Mouse (Mus musculus): ENCODE data around the gene Gmds.

The Gmds gene

DNA sequence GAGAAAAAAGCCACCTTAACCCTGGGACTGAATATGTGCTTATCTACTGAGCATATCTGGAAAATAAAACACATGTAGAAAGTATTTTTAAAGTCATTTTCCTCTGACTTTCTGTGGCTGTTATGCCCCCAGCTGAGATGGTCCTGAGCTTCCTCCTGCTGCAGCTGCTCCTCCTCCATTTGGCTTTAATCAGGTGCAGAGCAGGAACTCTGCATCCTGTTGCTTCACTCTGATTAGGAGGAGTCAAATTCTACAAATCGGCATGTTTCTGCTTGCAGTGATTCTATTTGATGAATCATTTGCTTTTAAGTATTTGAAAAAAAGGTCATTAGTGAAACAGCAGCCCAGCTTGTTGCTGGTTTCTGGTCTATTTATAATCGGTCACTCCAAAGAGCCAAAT is 177.0 kb downstream of the Gmds start:
- DNase-seq (ENCODE audit: low read depth, low spot score): no peak

DNA sequence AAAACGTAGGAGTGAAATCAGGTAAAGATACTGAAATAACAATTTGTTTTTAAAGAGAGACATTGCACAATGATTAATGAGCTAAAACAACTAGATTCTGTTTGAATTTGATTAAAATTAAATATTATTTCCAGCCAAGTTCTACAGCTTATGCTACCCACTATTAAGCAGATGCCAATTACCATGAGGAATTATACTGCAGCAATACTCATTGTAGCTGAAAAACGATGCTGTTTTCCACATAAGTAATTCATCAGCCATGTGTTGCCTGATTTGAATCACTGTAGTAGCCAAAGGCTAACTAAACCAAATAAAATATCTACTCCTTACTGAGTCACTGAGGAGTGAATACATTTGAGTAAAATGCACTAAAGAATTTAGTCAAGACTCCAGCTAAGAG is 180.3 kb downstream of the Gmds start:
- no peak for DNase-seq (ENCODE audit: low read depth, low spot score)

DNA sequence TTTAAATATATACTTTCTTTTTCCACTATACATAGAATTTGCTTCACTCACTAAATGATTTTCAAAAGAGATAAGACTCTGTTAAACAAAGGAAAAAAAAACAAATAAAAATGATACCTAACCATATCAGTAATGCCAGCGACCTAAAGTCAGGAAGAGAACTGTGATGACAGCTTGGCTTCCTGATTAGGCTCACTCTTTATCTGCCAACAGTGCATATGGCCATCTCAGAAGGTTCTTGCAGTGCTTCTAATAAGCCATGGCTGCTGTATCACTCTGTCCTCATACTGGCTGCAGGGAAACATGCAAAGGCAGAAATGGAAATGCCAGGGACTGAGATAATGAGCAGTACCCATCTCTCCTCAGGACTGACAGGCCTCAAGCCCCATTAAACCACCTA is 192.6 kb downstream of the Gmds start:
- no peak for DNase-seq (ENCODE audit: low read depth, low spot score)

DNA sequence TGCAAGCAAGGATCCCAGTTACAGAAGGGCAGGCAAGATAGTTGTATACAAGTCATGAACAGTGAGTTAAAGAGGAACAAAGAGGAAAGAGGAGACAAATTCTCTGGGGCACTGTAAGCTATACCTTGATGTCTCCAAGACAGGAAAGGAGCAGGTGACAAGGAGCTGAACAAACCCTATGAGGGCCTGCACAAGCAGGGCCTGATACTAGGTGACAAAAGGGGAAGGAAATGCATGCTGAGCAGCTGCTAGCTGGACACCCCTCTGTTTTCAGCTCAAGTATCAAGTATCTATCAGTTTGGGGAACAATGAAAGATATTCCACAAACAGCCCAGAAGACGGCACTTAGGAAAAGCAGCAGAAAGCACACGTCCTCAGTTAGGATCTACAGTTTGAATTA is 193.4 kb downstream of the Gmds start:
- no peak for DNase-seq (ENCODE audit: low read depth, low spot score)

DNA sequence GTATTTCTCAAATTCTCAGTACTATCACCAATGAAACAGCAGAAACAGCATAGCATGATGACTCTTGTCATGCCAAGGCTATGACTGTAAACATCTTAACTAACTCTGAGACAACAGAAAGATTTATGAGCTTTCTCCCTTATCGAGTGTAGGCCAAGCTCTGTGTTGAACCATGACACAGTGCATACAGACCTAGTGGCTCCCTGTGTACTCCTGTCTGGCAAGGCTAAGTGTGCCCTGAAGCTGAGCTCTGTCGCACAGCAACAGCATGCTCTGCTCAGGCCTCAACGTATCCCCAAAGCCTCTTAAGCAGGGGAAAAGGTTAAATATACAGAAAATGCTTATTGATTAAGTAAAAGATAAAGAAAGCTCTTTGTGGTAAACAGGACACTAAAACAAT is 194.9 kb downstream of the Gmds start:
- DNase-seq (ENCODE audit: low read depth, low spot score): no peak

DNA sequence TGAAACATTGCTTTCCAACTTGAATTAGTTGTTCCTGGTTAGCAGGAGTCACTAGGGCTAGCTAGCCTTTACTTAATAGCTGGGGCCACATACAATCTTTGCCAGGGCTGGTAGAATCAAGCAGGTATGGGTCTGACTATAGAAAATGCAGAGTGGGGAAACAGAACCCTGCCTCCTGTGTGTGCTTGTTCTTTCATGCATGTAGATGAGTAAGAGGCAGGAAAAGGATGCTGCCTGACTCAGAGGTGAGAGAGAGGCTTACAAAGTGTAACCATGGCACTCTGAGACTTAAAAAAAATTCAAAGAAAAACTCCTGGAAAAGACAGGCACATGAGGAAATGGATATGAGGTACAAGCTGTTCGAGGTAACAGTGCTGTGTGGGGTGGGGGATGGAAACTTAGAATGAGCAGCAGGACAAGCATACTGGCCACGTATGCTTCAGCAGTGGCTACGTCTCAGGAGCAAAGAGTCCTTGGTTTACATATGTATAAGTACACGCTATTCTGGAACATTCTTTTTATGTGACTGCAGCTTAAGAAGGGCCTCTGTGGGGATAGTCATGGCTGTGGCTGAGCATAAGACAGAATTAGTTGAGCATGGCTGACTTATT is 203.8 kb downstream of the Gmds start:
- DNase-seq (ENCODE audit: low read depth, low spot score): no peak

DNA sequence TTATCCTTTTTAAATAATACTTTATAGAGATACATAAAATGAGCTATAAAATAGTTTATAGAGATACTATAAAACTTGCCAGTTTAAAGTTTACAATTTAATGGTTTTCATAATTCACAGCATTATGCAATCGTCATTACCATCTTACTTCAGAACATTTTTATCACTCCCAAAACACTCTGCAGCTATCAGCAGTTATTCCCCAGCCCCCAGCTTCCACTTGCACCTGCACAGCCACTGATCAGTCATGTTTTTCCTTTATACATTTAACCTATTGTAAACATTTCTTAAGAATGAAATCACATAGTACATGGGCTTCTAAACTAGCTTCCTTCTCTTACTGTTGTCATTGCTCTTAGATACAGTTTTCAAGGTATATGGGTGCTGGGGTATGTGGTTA is 208.6 kb downstream of the Gmds start:
- DNase-seq (ENCODE audit: low read depth, low spot score): no peak

DNA sequence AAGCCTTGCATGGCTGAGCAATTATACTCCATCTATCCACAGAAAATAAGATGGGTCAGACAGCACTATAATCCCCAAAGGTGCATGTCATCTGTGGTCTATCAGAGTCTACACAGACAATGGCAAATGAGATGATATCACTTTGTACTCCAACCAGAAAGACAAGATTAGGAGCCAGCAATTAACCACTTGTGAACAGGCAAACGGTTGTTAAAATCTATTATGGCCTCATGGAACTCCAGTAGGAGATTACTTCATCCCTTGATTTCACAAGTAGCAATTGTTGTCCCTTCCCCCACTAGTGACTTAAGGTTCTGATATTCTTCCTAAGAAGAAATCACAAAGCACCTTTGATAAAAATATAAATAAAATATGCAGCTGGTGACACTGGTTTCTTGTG is 220.2 kb downstream of the Gmds start:
- no peak for DNase-seq (ENCODE audit: low read depth, low spot score)

DNA sequence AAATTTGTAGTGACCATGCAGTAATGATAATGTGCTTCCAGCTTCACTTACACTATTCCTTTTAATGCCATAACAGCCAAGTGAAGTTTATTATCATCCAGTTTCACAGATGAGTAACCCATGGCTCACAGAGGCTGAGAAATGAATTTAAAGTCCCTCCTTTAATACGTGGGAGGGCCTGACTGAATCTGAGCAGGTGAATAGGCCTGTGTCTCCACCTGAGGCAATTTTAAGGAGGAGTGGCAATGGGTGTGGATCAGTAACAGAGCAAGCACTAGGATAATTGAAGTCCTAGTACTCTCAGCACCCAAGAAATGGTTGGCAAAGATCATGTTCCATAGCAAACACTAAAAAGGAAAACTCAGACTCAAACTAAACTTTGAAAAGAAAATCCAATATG is 223.1 kb downstream of the Gmds start:
- DNase-seq (ENCODE audit: low read depth, low spot score): no peak

DNA sequence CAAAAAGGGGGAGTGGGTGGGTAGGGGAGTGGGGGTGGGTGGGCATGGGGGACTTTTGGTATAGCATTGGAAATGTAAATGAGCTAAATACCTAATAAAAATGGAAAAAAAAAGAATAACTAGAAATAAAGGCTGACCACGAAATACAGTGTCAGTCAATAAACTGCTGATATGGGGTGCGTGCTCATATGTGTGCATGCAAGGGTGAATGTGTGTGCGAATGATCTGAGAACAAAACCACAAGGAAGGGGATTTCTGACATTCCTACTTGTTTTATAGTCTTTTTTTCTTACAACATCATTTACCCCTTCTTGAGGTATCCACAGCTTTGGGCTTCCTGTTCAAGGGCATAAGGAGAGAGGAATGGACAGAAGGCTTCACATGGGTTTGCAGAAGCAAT is 224.7 kb downstream of the Gmds start:
- no peak for DNase-seq (ENCODE audit: low read depth, low spot score)

DNA sequence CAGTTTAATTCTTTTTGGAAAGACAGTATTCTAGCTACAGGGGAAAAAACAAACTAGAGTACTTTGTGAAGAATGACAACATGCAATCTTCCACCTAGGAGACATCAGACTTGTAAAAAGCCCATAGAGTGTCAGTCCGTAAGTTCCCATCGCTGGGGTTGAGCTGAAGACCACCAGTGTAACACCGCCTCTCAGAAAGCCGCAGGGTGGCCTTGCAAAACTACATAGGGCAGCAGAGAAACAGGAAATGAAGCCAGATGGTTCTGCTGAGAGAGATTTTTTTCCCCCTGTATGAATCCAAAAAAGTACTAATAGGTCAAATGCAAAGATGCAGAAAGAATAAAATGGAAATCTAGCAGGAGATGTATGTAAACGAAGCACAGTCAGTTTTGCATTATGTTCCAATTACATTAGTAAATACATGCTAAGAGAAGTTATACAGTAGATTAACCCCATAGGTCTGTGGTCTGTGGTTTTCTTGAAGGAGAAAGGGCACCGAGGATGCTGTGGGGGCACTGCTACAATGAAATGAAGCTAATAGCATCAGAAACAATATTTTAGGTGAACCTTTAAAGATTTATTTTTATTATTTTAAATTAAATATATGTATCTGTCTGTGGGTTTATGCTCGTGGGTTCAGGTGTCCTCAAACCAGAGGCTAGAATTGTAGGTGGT is 250.1 kb downstream of the Gmds start:
- no peak for DNase-seq (ENCODE audit: low read depth, low spot score)

DNA sequence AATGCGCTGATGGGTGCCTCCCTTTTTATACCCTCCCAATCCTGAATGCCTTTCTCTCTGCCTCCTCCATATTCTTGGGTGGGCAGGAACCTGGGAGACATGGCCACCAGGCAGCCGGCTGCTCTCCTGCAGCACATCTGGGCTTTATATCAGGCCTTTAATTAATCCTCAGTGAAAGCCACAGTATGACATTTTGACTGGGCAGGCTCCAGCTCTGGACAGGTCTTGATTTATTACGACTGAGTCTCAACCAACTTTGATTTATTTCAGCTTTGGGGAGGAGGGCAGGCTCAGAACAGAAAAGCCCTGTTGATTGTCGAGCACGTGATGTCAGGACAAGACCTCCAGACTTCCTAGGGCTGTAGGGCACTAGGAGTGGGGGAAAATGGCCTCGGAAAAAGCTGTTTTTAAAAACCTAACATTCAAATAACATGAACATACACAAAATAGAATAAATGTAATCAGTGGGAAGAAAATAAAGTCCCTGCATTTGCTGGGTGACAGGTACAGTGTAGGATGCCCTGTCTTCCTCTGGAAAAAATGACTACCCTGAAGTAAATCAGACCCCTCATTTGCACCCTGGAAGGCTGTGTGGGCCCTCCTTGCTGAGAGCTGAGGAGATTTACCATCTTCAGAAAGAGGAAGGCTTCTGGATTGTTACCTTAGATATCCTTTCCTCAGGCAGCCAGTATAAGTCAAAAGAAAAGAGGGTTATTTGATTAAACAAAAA is 257.9 kb downstream of the Gmds start:
- DNase-seq (ENCODE audit: low read depth, low spot score): no peak

DNA sequence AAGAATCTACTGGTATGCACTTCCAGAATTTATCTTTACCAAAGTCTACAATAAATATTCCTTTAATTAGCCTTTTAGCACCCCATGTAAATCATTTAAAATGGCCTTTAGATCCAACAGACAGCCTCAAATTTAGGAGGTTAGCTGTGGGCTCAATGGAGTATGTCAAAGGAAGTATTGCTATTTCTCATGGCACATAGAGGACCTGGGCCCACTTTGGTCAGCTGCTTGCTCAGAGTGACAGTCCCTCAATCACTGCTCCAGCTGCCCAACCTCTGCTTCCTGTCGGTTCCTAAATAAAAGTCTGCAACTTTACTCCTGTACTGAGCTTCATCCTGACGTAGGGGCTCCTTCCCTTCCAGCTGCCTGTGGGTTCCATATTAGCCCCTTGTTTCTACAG is 264.9 kb downstream of the Gmds start:
- DNase-seq (ENCODE audit: low read depth, low spot score): no peak

DNA sequence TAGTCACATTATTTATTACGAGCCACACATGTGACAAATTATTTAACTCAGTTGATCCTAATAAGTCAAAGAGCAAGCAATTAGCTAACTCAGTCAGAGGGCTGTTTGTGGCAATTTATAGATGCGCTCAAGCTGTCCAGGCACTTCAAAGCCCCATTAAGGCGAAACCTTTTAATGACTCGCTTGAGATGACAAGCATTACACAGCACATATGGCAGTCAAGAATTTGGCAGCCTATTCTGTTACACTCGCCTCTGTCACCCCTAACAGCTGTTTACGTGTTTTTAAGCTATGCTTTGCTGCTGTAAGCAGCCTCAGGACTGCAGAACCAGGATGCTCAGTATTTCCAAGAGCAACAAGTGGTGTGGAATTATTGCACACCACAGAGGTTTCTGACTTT is 283.2 kb downstream of the Gmds start:
- no peak for DNase-seq (ENCODE audit: low read depth, low spot score)

DNA sequence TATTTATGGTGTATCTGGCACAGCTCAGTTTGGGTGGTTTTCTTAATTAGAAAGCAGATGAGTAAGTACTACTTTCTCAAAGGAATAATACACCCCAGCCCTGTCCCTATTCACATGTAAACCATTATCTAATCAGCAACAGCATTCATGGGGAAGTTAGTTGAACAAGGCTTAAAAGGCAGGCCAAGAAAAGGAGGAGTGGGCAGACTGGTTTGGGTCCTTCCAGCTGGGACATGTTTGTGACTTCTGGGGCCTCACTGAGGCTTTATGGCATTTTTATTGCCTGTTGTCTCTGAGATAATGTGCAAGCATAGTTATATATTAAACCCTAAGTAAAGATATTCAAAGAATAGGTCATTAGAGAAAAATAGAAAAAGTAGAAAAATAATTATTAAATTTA is 285.0 kb downstream of the Gmds start:
- no peak for DNase-seq (ENCODE audit: low read depth, low spot score)

DNA sequence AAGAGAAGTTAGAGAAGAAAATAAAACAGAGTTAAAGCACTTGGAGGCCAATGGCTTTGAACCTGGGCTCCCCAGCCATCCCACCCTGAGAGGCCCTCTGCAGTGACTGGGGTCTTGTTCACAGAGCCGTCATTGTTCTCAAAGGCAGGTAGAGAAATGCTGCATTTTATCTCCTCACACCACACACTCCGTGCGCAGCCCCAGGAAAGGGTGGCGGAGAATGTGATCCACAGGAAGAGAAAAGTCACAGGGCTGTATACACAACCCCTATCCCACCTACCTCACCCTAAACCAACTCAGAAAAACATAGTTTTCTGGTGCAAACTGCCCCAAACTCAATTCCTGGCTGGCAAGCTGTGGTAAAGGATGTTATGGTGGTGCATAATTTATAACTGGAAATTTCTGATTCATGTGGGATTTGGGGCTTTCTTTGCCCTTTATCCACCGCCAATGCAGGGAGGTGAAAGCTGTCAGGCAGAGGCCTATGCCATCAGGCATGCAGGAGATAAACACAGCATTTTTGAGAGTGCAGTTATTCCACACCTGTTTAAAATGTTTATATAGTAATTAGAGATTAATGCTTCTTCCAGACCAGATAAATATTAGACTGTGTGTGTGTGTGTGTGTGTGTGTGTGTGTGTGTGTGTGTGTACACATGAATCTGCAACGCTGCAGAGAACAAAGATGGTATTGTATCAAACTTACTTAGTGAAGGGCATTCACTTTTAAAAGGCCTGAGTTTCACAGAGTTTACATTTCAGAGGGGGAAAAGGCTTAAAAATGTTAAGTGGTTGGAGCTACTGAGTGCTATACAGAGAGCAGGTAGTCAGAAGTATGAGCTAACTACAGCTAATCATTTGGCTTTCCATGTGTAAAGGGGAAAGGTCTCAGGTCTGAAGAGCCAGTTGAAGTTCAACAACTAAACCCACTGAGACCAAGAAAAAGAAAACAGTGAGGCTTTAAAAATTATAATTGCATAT is 290.3 kb downstream of the Gmds start:
- DNase-seq (ENCODE audit: low read depth, low spot score): no peak

DNA sequence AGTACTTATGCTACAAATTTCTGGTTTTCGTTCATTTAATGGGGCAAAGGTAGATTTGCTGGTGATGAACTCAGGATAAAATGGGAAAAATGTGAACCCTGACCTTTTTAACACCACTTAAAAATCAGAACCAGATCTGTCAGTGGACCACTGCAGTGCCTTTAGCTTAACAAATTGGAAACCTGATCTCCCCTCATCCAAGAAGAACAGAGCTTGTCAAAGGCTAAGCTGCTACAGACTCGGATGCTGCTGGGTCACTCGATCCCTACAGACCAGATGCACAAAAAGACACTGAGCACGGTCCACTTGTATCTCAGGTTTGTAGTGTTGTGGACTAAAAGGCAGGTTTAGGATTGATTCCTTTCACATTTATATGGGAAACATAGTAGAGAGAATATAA is 291.6 kb downstream of the Gmds start:
- no peak for DNase-seq (ENCODE audit: low read depth, low spot score)

DNA sequence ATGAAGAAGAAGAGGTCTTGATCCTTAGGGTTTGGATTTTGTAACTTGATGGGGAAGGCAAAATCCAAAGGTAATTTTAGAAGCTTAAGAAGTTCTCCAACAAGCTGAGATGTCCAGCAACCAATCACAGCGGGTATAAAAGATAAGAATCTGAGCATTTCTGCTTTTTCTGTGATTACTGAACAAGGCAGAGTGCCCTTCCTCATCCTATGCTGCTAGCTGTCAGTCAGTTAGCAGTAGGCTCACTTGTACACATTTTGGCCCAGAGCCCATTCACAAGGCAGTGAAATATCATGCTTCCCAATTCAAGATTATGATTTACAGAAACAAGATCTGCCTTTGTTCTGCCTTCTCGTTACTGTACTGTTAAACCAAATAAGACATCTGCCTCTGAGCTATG is 295.8 kb downstream of the Gmds start:
- no peak for DNase-seq (ENCODE audit: low read depth, low spot score)

DNA sequence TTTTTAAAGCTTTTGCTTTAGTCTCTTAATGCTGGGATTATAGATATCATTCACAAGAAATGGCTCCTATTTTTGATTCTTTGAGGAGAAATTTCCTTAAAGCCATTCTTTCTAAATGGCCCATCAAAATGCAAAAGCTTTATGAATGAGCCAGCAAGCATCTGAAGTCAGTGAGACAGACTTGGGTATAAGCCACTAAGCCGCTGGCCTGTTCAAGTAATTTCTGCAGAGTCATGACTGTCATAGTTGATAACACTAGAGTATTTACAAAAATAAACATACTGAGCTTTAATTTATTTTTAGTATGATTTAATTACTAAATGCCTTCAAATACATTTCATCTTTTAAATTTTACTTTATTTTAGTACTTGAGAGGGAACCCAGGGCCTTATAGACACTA is 297.7 kb downstream of the Gmds start:
- peak; percentile 5 for DNase-seq (ENCODE audit: low read depth, low spot score)

DNA sequence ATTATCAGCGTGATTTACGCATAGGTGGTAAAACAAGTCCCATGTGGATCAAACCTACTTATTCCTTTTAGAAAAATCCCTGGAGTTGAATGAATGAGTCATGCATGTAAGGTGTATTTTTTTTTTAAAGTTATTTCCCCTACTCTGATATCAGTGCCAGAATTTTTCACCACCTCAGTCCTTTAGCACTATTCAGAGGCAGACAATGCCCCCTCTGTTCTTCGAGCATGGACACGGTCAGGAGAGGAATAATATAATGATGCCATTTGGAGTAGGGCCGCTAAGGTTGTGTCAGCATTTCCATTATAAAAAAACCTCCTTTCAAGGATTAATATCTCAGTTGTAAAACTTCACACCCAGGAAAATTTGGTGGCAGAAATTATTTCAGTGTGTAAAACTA is 301.6 kb downstream of the Gmds start:
- no peak for DNase-seq (ENCODE audit: low read depth, low spot score)

DNA sequence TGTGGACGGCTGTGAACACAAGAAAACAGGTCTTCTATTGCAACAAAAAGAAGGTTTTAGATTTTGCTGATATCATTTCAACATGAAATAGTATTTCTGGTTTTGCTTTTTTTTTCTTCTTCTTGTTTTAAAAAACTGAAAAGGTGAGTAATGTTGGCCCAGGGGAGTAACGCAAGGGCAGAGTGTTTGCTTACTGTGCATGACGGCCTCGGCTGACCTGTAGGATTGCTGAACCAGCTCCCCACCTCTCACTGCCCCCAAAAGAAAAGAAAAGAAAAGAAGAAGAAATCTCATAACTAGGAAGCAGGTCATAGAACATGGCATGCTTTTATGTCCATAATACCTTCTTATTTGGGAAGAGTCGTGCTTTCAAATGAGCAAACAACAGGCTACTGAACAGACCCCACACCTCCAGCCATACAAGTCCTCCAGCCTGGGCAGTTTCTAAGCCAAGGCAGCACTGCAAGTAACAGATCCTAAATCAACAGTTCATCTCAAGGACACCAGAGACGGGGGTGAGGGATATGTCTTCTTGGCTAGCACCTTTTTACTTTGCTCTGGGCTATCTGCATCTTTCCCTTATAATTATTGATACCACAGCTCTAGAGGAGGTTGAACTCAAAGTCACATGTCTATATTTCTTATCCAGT is 303.6 kb downstream of the Gmds start:
- DNase-seq (ENCODE audit: low read depth, low spot score): no peak

DNA sequence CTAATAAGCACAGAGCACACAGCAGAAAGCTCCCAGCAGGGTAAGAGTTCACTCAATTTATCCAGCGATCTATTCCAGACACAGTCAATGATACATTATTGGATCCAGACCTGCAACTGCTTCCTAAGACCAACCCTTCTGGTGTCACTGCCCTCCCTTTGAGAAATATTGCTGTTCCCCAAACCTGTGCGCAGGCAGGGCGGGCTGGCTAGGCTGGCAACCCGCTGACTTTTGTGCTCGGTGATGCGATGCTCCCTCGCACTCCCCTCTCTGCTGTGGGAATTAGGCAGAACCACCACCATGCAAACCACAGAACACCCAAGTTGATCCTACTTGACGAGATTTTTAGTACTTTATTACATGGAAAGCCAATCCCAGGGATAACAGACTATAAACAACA is 304.4 kb downstream of the Gmds start:
- no peak for DNase-seq (ENCODE audit: low read depth, low spot score)
